Mouse (Mus musculus) ovary, adult 10 weeks (tissue): ENCODE results near the gene Ebp. TPM values are rescaled to one million over a fixed set of nuclear protein-coding genes. Genes with fewer than 3 reads are reported as not detected.

Experiments
- polyA plus RNA-seq: library from polyadenylated mRNA; stranded (reverse); fragments of 350-450 nt; fragmentation: Illumina TruSeq; extraction: RNeasy Lipid Tissue Mini Kit (QIAGEN cat#74804); gene quantifications from one replicate; pipeline ENCODE4 v1.2.3, GENCODE M21; 2014

The Ebp gene
- 13.7 TPM for polyA plus RNA-seq

DNA sequence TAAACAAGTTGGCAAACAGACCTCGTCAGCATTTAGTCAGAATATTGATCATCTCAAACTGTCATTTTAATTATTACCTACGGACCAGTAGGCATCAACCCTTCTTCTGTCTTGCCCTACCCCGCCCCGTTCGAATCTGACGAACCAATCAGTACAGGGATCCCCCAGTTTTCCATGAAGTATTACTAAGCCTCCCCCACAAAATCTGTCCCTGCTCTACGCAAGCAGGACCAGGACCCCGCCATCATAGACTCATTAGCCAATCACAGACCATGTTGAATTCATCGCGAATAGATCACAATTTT lies at the start of gene Ebp:
Gene Ebp (minus strand): TSS at position 94 of the 305 bp plus-strand sequence.

DNA sequence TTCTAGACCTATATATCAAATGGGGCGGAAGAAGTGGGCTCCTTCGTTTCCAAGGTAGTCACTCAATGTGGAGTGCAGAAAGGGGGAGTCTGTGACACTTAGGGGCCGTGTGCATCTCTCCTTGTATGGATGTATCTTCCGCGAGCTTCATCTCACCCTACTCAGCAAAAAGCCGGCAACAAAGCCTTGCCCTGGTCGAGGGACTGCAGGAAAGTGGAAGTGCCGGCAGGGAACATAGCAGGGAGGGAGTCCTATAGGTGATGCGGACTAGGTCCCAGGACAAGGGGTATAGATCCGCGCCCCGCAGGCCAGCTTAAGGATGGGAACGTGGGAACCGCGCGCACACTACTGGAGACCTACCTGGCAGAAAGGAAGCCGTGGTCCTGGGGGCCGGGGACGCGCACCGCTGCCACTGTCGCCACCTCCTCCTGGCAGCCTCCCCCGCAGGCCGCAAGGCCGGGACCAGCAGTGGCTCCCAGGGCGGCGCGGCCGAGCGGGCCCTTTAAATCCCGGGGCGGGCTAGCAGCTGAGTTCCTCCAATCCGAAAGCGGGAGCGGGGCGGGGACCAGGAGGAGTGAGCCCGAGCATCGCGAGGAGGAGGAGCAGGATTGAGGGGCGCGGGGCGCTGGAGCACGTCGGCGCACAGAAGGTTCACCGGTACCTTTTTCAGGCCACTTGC lies 12.8 kb upstream of the Ebp start, which contains the start of gene Porcn:
Gene Porcn (minus strand): TSS at position 511 of the 679 bp plus-strand sequence.

DNA sequence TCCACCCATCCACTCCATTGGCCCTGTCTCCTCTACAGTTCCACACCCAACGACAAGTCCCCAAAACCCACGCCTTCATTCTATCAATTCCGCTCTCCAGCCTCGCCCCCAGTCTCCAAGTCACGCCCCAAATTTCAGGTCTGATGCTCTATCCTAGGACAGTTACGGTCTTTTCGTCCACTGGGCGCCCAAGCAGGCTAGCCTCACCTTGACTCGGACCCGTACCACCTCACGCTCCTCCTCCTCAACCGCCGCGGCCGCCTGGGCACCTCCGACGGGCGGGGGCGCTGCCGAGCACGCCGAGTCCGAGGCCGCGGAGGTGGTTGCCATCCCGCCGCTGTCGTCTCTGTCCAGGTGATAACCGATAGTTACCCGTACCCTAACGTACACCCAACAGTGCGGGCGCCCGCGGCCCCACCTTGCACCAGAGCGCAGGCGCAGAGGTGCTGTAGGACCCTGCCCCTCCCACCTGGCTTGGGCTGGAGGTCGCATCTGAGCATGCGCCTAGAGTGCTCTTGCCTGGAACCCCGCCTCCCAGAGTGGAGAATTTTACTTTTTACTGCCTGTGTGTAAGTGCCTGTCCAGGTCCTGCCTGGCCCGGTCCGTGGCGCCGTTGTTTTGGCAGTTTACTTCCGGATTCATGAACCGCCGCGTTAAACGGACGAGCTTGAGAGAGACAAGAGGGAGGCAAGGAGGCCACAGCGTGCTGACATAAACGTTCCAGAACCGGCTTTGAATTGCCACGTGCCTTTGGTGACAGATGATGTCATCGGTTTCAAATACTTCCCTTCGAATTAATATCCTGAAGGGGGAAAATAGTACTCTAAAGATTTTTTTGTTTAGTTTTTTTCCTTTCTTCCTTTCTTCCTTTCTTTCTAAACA lies 17.6 kb downstream of the Ebp start, which contains the start of gene Tbc1d25:
Gene Tbc1d25 (minus strand): TSS at position 678 of the 882 bp plus-strand sequence.

DNA sequence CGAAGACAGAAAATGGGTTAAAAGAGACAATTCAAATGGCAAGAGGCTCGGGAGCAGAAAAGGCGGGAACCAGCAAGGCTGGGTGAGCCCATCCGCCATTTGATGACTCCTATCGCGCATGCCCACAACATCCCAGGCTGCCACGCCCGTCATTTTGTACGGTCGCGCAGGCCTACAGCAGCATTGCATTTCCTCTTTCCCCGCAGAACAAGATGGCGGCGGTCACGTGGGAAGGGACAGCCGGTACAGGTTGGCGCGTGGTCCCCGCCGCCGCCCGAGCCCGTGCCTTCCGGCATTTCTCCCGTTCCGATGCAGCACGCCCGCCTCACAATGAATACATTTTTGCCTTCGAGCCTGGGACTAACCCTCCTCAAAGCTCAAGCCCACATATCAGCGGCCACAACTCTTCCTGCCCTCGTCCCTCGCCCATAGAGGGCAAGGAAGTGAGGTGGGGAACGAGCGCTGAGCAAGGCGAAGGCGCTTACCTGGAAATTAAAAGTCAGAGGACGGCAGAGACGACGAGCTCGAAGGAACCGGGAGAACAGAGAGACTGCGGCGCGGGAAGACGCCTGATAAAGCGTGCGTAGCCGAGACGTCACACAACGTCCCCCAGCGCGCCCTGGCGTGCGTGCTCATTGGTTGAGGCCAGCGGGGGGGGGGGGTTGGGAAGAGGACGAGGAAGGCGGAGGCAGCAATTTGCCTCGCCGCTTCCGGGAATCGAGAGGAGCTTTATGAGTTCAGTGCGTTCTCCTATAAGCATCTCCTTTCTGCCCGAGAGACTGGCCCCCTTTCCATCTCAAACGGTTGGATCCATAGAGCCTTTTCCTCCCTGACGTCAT lies 47.9 kb downstream of the Ebp start, which contains the start of gene Rbm3:
Gene Rbm3 (minus strand): TSS at position 728 of the 839 bp plus-strand sequence.

Other genes with a start within 250 kb of the Ebp start
- gene Hdac6, start 245.6 kb downstream of the Ebp start, polyA plus RNA-seq = 3.9 TPM
- 2.5 TPM for gene Gata1, start 215.4 kb downstream of the Ebp start, polyA plus RNA-seq
- gene Glod5, start 175.0 kb downstream of the Ebp start, polyA plus RNA-seq = not detected
- gene Suv39h1, start 118.8 kb downstream of the Ebp start, polyA plus RNA-seq = 18.8 TPM
- 0.63 TPM for gene Was, start 103.0 kb downstream of the Ebp start, polyA plus RNA-seq
- 47.5 TPM for gene Wdr13, start 60.6 kb downstream of the Ebp start, polyA plus RNA-seq
- gene Rbm3, start 47.6 kb downstream of the Ebp start, polyA plus RNA-seq = 978 TPM
- not detected for gene Tbc1d25, start 17.3 kb downstream of the Ebp start, polyA plus RNA-seq
- 2.8 TPM for gene Porcn, start 13.0 kb upstream of the Ebp start, polyA plus RNA-seq
- 16.3 TPM for gene Ftsj1, start 58.9 kb upstream of the Ebp start, polyA plus RNA-seq
- 22.9 TPM for gene Slc38a5, start 77.6 kb upstream of the Ebp start, polyA plus RNA-seq
- gene Ssxb10, start 133.9 kb upstream of the Ebp start, polyA plus RNA-seq = not detected
- not detected for gene Ssxb9, start 173.5 kb upstream of the Ebp start, polyA plus RNA-seq
- gene Ssxb1, start 219.8 kb upstream of the Ebp start, polyA plus RNA-seq = not detected